Mouse (Mus musculus) hindbrain, embryonic 12.5 days (tissue): ENCODE data around the gene Hist3h2a. TPM values are rescaled to one million over a fixed set of nuclear protein-coding genes. Genes with fewer than 3 reads are reported as not detected.

ENCODE experiments used
- ATAC-seq: fragments of 200-750 bp; cut with Nextera tagmentation; 2 replicates; pipeline ENCODE4 v1.8.0; 2017; ENCODE audit warnings: moderate TSS enrichment; ENCODE audit not compliant: low FRiP score
- H3K27ac ChIP-seq: fragments of 300-500 bp; sonication (generic); 2 replicates; pipeline ENCODE4 v1.5.1; 2016; ENCODE audit warnings: mild to moderate bottlenecking
- H3K27me3 ChIP-seq: fragments of 300-500 bp; sonication (generic); 2 replicates; pipeline ENCODE4 v1.6.1; 2016; ENCODE audit warnings: mild to moderate bottlenecking
- H3K36me3 ChIP-seq: fragments of 300-500 bp; sonication (generic); 2 replicates; pipeline ENCODE4 v1.6.1; 2016; ENCODE audit warnings: mild to moderate bottlenecking
- H3K4me1 ChIP-seq: fragments of 300-500 bp; sonication (generic); 2 replicates; pipeline ENCODE4 v1.6.1; 2016
- H3K4me2 ChIP-seq: fragments of 300-500 bp; sonication (generic); replicated peaks from 2 replicates; pipeline ENCODE4 v1.6.1; 2016; ENCODE audit warnings: mild to moderate bottlenecking
- H3K4me3 ChIP-seq: fragments of 300-500 bp; sonication (generic); 2 replicates; pipeline ENCODE4 v1.5.1; 2016; ENCODE audit warnings: mild to moderate bottlenecking
- H3K9ac ChIP-seq: fragments of 300-500 bp; sonication (generic); 2 replicates; pipeline ENCODE4 v1.6.1; 2016; ENCODE audit warnings: mild to moderate bottlenecking, moderate library complexity
- H3K9me3 ChIP-seq: fragments of 300-500 bp; sonication (generic); replicated peaks from 2 replicates; pipeline ENCODE4 v1.6.1; 2016; ENCODE audit warnings: mild to moderate bottlenecking
- WGBS: fragments of 180-500 bp; shearing (Covaris S2); methylation state at CpG from one replicate; pipeline ENCODE4 v1.1.7; 2016; 5-methylcytosine and 5-hydroxymethylcytosine counted together
- polyA plus RNA-seq: library from polyadenylated mRNA; unstranded; fragments of >200 nt; fragmentation: Nextera tagmentation; extraction: Ambion mirVana; gene quantifications from 2 replicates; pipeline ENCODE4 v1.2.1, GENCODE M21; 2016

Gene Hist3h2a
- polyA plus RNA-seq, 1 experiment from 2014 or later, result 90.1 TPM

DNA sequence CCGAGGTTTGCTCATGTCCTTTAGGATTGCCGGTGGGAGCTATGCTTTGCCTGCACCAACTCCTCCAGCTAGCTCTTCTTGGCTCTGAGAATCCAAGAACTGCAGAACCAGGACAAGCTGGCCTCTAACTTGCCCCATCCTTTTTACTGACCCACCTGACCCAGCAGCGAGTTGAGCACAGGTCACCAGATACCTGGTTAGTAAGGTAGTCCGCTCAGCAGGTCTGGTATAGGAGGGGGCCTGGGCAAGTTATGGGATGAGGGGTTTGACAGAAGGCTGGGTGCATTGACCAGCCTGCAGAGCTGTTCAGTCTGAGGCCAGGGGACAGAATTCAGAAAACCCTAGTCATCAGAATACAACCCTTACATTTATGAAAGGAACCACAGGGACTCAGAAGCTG lies 25.4 kb upstream of the Hist3h2a start:
- Histone ChIP-seq H3K4me1 (0 out of 2 replicates have a peak, but pooled peaks cover 5% of the 10 kb centered on the region), H3K27me3 (no peaks in the 10 kb centered on the region), H3K9ac (no peak overlapping the region), H3K36me3 (peaks cover 34% of the 10 kb centered on the region), H3K9me3 (no peaks in the 10 kb centered on the region), H3K4me3 (no peak overlapping the region), H3K4me2 (no peak overlapping the region), H3K27ac (no peak overlapping the region)
- no peak for ATAC-seq
- 79% methylated on average over 4 of the region's 4 CpGs for WGBS

GRCm38 (mm10) chr11:58929641-58930040 lies 24.8 kb upstream of the Hist3h2a start:
- Histone ChIP-seq H3K27ac (no peak overlapping the region), H3K9ac (no peak overlapping the region), H3K4me2 (no peak overlapping the region), H3K36me3 (peaks cover 39% of the 10 kb centered on the region), H3K4me1 (0 out of 2 replicates have a peak, but pooled peaks cover 5% of the 10 kb centered on the region), H3K4me3 (no peak overlapping the region), H3K27me3 (no peaks in the 10 kb centered on the region), H3K9me3 (no peaks in the 10 kb centered on the region)
- ATAC-seq, result no peak
- whole genome bisulfite sequencing, result 58% methylated on average over 3 of the region's 3 CpGs

DNA sequence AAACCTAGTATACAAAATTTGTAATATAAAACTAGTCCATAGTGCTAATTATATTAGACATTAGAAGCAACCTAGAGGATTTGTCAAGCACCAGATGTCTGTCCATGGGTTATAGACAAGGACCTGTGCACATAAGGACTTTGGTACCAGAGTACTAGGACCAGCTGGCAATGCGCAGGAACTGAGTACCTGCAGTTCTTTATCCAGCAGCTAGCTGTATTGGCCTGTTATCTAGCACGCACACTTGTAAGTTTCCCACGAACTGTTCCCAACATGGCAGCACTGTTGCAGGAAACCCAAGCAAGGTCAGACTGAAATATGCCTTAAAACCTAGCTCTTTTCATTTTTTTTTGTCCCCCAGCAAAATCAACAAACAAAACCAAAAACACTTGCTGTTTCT lies 24.2 kb upstream of the Hist3h2a start:
- no peak overlapping the region for H3K9ac ChIP-seq
- WGBS, result 87% methylated on average over 3 of the region's 3 CpGs
- no peak overlapping the region for H3K4me2 ChIP-seq
- 0 out of 2 replicates have a peak, but pooled peaks cover 5% of the 10 kb centered on the region for H3K4me1 ChIP-seq
- no peak overlapping the region for H3K4me3 ChIP-seq
- H3K27me3 ChIP-seq, result no peaks in the 10 kb centered on the region
- no peak overlapping the region for H3K27ac ChIP-seq
- peaks cover 39% of the 10 kb centered on the region for H3K36me3 ChIP-seq
- ATAC-seq, result no peak
- no peaks in the 10 kb centered on the region for H3K9me3 ChIP-seq

DNA sequence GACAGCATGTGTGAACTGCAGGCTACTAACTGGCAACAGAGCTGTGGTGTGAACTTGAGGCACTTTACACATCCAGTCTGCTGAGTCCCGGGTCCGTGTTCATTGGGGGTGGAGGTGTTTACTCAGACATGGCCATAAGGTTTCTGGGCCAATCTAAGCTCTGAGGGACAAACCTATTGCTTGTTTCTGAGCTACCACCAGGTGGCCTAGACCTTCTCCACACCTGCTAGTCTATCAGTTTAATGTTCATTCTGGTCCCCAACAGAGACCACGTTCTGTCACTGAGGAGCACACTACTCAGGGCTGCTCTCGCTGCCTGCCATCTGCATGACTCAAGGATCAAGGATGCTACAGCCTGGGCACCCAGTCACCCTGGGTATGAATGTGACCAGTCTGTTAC lies 22.9 kb upstream of the Hist3h2a start:
- no peak for ATAC-seq
- peaks cover 50% of the 10 kb centered on the region for H3K36me3 ChIP-seq
- no peaks in the 10 kb centered on the region for H3K9me3 ChIP-seq
- peaks cover 13% of the 10 kb centered on the region for H3K4me1 ChIP-seq
- H3K27me3 ChIP-seq, result no peaks in the 10 kb centered on the region
- WGBS, result 94% methylated on average over 4 of the region's 4 CpGs
- no peak overlapping the region for H3K27ac ChIP-seq
- no peak overlapping the region for H3K4me2 ChIP-seq
- H3K9ac ChIP-seq, result no peak overlapping the region
- H3K4me3 ChIP-seq, result no peak overlapping the region

- H3K4me2 ChIP-seq, result peak overlapping the region; percentile 81
- peak overlapping the region; percentile 100 for H3K9ac ChIP-seq
- H3K27ac ChIP-seq, result peak overlapping the region; percentile 94
- peak; percentile 10; the same call in 1 of the 2 replicates for ATAC-seq
- H3K9me3 ChIP-seq, result no peaks in the 10 kb centered on the region
- H3K36me3 ChIP-seq, result peaks cover 32% of the 10 kb centered on the region
- peak overlapping the region; percentile 98 for H3K4me3 ChIP-seq
- H3K27me3 ChIP-seq, result no peaks in the 10 kb centered on the region
- under 1% methylated on average over 13 of the region's 13 CpGs for WGBS
- peaks cover 26% of the 10 kb centered on the region for H3K4me1 ChIP-seq
These were observed 16.6 kb upstream of the Hist3h2a start for GRCm38 (mm10) chr11:58937909-58938308.

- WGBS, result under 1% methylated on average over 76 of the region's 95 CpGs
- H3K4me1 ChIP-seq, result peaks cover 26% of the 10 kb centered on the region
- H3K4me3 ChIP-seq, result peak within 1 kb of the TSS; percentile 98
- H3K27ac ChIP-seq, result peak within 1 kb of the TSS; percentile 94
- peak within 1 kb of the TSS; percentile 81 for H3K4me2 ChIP-seq
- H3K27me3 ChIP-seq, result no peaks in the 10 kb centered on the region
- H3K9ac ChIP-seq, result peak within 1 kb of the TSS; percentile 100
- peak; percentile 97 for ATAC-seq
- H3K36me3 ChIP-seq, result peaks cover 26% of the 10 kb centered on the region
- H3K9me3 ChIP-seq, result no peaks in the 10 kb centered on the region
These were observed 16.0 kb upstream of the Hist3h2a start, which contains the start of gene Rnf187 for GRCm38 (mm10) chr11:58938322-58939087. TSS of gene Rnf187 (minus strand) at chr11:58938916.

GRCm38 (mm10) chr11:58939088-58939439 lies 15.4 kb upstream of the Hist3h2a start:
- ATAC-seq, result no peak; the same call in none of the 2 replicates
- Histone ChIP-seq H3K9me3 (no peaks in the 10 kb centered on the region), H3K4me2 (peak overlapping the region; percentile 81), H3K4me3 (peak overlapping the region; percentile 98), H3K4me1 (peaks cover 26% of the 10 kb centered on the region), H3K9ac (peak overlapping the region; percentile 100), H3K36me3 (peaks cover 21% of the 10 kb centered on the region), H3K27me3 (no peaks in the 10 kb centered on the region), H3K27ac (peak overlapping the region; percentile 94)
- WGBS, result 14% methylated on average over 6 of the region's 6 CpGs

DNA sequence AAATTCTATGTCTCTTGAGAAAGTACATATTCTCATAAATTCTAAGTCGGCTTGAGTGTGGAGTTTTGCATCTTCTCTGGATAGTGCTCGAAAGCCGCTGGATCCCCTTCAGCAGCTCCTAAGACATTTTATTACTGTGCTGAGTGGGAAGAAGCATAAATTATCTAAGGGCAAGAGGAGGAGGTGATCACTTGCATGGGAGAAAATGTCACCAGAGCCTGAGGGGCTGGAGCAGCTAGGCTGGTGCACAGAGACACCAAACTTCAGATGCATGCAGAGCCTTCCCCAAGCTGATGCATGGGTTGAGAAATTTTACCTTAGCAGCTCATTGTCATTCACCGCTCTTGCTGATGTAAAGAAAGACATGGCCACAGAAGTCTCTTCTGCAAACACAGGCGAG lies 10.3 kb upstream of the Hist3h2a start:
- Histone ChIP-seq H3K4me2 (no peak overlapping the region), H3K9ac (no peak overlapping the region), H3K9me3 (no peaks in the 10 kb centered on the region), H3K4me3 (no peak overlapping the region), H3K36me3 (no peaks in the 10 kb centered on the region), H3K27ac (no peak overlapping the region), H3K27me3 (no peaks in the 10 kb centered on the region), H3K4me1 (peaks cover 13% of the 10 kb centered on the region)
- 84% methylated on average over 5 of the region's 5 CpGs for WGBS
- ATAC-seq, result no peak

DNA sequence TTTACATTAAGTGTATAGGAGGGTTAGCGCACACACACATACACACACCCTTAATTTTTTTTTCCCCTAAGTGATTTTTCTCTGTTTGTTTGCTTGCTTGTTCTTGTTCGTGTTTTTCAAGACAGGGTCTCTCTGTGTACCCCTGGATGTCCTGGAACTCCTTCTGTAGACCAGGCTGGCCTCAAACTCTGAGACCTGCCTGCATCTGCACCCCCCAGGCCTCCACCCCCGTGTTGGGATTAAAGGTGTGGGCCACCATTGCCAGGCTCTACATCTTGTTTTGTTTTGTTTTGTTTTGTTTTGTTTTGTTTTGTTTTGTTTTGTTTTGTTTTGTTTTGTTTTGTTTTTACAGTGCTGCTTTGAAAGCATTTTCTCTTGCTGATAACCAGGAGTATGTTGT lies 7.2 kb upstream of the Hist3h2a start:
- H3K9ac ChIP-seq, result peak overlapping the region; percentile 71
- 84% methylated on average over 3 of the region's 3 CpGs for WGBS
- peaks cover 22% of the 10 kb centered on the region for H3K4me1 ChIP-seq
- no peaks in the 10 kb centered on the region for H3K36me3 ChIP-seq
- peak overlapping the region; percentile 99 for H3K27ac ChIP-seq
- H3K4me2 ChIP-seq, result peak overlapping the region; percentile 60
- no peaks in the 10 kb centered on the region for H3K9me3 ChIP-seq
- H3K27me3 ChIP-seq, result no peaks in the 10 kb centered on the region
- peak overlapping the region; percentile 58; the same call in 1 of the 2 replicates for H3K4me3 ChIP-seq
- ATAC-seq, result no peak

GRCm38 (mm10) chr11:58947798-58948528 lies 6.5 kb upstream of the Hist3h2a start:
- peak; percentile 79 for ATAC-seq
- H3K4me1 ChIP-seq, result peaks cover 25% of the 10 kb centered on the region
- no peaks in the 10 kb centered on the region for H3K27me3 ChIP-seq
- no peaks in the 10 kb centered on the region for H3K9me3 ChIP-seq
- H3K9ac ChIP-seq, result peak overlapping the region; percentile 71
- H3K4me3 ChIP-seq, result peak overlapping the region; percentile 58
- peak overlapping the region; percentile 60 for H3K4me2 ChIP-seq
- H3K36me3 ChIP-seq, result no peaks in the 10 kb centered on the region
- WGBS, result 19% methylated on average over 23 of the region's 23 CpGs
- H3K27ac ChIP-seq, result peak overlapping the region; percentile 99

- peak within 1 kb of the TSS; percentile 91 for H3K9ac ChIP-seq
- WGBS, result under 1% methylated on average over 48 of the region's 48 CpGs
- H3K36me3 ChIP-seq, result no peaks in the 10 kb centered on the region
- peak within 1 kb of the TSS; percentile 99 for H3K27ac ChIP-seq
- peak within 1 kb of the TSS; percentile 58 for H3K4me3 ChIP-seq
- peaks cover 27% of the 10 kb centered on the region for H3K4me1 ChIP-seq
- no peaks in the 10 kb centered on the region for H3K27me3 ChIP-seq
- H3K9me3 ChIP-seq, result no peaks in the 10 kb centered on the region
- peak; percentile 92 for ATAC-seq
- peak within 1 kb of the TSS; percentile 60 for H3K4me2 ChIP-seq
These were observed 5.7 kb upstream of the Hist3h2a start, which contains the start of gene Hist3h2ba for GRCm38 (mm10) chr11:58948542-58949479. TSS of gene Hist3h2ba (plus strand) at chr11:58948920.
